Mouse (Mus musculus) testis, adult 2 months (tissue): Measurements from ENCODE around the gene Gss. TPM values are rescaled to one million over a fixed set of nuclear protein-coding genes. Genes with fewer than 3 reads are reported as not detected.

ENCODE experiments used
- H3K27ac ChIP-seq: fragments of 200-500 bp; 2 replicates; pipeline ENCODE4 v1.5.1; 2012; ENCODE audit warnings: low read depth, low read length; ENCODE audit not compliant: control insufficient read depth, insufficient read depth
- H3K27me3 ChIP-seq: fragments of 200-500 bp; 2 replicates; pipeline ENCODE4 v1.6.1; 2012; ENCODE audit warnings: mild to moderate bottlenecking, low read length, moderate library complexity; ENCODE audit not compliant: control insufficient read depth, insufficient read depth
- H3K36me3 ChIP-seq: fragments of 200-500 bp; 2 replicates; pipeline ENCODE4 v1.6.1; 2012; ENCODE audit warnings: mild to moderate bottlenecking, low read length; ENCODE audit not compliant: control insufficient read depth, insufficient read depth
- H3K4me1 ChIP-seq: fragments of 200-500 bp; 2 replicates; pipeline ENCODE4 v1.6.1; 2012; ENCODE audit warnings: low read length; ENCODE audit not compliant: control insufficient read depth, insufficient read depth
- H3K4me3 ChIP-seq: fragments of 200-500 bp; 2 replicates; pipeline ENCODE4 v1.5.1; 2012; ENCODE audit warnings: low read depth, mild to moderate bottlenecking, low read length, moderate library complexity, mixed read lengths; ENCODE audit not compliant: control insufficient read depth
- CTCF ChIP-seq: fragments of 200-500 bp; IDR thresholded peaks from 2 replicates; pipeline ENCODE4 v1.5.1; 2012; ENCODE audit warnings: low read depth, mild to moderate bottlenecking, inconsistent platforms, low read length, moderate library complexity; ENCODE audit not compliant: control insufficient read depth, insufficient read depth, insufficient replicate concordance
- POLR2A ChIP-seq: fragments of 200-500 bp; IDR thresholded peaks from 2 replicates; pipeline ENCODE4 v1.6.1; 2012; ENCODE audit warnings: low read depth, mild to moderate bottlenecking, inconsistent platforms, low read length, moderate library complexity; ENCODE audit not compliant: control insufficient read depth
- polyA plus RNA-seq: library from polyadenylated mRNA; depleted of rRNA; stranded (reverse); fragments of >200 nt; gene quantifications from 2 replicates; pipeline ENCODE4 v1.2.3, GENCODE M21; 2012

Gene Gss
- polyA plus RNA-seq, 1 experiment: 4.6 TPM

DNA sequence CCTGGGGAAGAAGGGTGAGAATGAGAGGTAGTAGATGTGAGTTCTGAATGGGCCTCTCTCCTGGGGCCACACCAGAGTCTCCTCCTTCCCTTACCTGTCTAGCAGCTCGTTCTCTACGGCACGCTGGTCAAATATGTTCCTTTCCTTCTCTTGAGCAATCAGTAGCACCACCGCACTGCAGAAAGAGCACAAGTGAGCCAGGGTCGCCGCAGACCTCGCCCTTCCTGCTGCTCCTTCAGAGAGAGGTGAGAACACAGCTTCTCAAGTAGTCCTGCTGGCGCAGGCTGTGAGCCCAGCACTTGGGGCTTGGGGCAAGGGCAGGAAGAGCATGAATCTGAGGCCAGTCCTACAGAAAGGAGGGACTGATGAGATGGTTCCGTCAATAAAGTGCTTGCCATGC, 19.6 kb downstream of the Gss start:
- Histone ChIP-seq H3K4me3 (no peak overlapping the region), H3K36me3 (no peaks in the 10 kb centered on the region), H3K4me1 (no peaks in the 10 kb centered on the region), H3K27me3 (no peaks in the 10 kb centered on the region), H3K27ac (no peak overlapping the region)
- TF ChIP-seq CTCF (no peak), POLR2A (no peak)

DNA sequence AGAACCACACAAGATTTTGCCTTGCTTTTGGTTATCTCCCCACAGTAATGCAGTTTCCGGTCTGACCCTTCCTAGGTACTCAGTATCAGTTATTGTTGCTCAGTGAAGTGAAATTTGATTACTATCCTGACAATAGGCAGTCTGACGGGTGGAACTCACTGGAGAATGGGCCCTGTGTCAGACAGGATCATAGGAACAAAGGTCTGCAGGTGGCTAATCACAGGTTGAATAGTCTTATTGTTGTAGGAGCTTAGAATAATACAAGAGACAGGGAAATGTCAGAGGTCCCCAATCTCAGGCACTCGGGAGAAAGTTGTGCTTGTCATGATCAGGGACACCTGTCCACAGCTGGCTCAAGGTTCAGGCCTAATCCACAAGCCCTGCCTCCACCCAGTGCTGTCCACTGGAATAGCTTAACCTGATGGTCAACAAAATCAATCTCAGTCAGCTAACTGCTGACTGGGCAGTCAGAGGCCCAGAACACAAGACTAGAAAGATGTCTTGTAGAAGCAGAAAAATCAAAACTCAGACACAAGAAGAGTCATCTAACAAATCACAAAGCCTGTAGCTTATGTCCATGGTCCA, 23.3 kb downstream of the Gss start:
- H3K4me3 ChIP-seq: no peak overlapping the region
- H3K27ac ChIP-seq: no peak overlapping the region
- H3K27me3 ChIP-seq: no peaks in the 10 kb centered on the region
- H3K4me1 ChIP-seq: no peaks in the 10 kb centered on the region
- H3K36me3 ChIP-seq: no peaks in the 10 kb centered on the region
- no peak for TF ChIP-seq POLR2A
- no peak for TF ChIP-seq CTCF

DNA sequence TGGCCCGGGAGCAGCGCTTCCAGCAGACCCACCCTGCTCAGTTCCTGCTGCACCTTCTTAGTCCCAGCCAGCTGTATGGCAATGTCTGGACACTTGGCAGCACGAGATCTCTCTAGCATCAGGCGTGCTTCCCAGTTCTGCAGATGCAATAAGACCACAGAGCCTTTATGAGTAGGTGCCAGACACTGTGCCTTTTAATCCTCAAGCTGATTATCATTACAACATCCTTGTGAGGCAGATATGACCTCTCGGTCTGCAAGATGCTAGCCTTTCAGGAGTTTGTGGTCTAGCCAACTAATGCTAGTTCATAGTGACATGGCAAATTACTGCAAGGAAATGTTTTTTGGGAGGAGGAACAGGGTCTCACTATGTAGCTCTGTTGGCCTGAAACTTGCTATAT, 24.9 kb downstream of the Gss start:
- Histone ChIP-seq H3K4me3 (no peak overlapping the region), H3K27ac (no peak overlapping the region), H3K4me1 (no peaks in the 10 kb centered on the region), H3K36me3 (no peaks in the 10 kb centered on the region; the same call in none of the 2 replicates), H3K27me3 (no peaks in the 10 kb centered on the region)
- no peak for TF ChIP-seq POLR2A
- no peak for TF ChIP-seq CTCF

DNA sequence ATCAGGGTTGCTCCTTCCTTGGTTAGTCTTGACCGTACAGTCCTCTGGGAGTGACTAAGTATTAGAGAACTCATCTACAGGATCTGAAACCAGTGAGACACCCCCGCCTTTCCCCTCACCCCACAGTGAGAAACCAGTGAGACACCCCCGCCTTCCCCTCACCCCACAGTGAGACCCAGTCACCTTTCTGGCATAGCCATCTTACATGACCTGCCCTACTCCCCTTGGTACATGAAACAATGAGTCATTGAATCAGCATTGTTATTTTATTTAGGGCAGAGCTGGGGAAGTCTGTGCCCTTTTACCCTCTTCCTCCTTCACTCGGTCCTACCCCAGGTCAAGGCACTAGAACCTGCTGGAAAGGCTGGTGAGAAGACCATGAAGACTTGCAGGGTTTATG, 29.7 kb downstream of the Gss start:
- Histone ChIP-seq H3K27ac (no peak overlapping the region), H3K4me1 (no peaks in the 10 kb centered on the region), H3K4me3 (no peak overlapping the region), H3K36me3 (no peaks in the 10 kb centered on the region; the same call in none of the 2 replicates), H3K27me3 (no peaks in the 10 kb centered on the region)
- TF ChIP-seq POLR2A (no peak), CTCF (no peak)

DNA sequence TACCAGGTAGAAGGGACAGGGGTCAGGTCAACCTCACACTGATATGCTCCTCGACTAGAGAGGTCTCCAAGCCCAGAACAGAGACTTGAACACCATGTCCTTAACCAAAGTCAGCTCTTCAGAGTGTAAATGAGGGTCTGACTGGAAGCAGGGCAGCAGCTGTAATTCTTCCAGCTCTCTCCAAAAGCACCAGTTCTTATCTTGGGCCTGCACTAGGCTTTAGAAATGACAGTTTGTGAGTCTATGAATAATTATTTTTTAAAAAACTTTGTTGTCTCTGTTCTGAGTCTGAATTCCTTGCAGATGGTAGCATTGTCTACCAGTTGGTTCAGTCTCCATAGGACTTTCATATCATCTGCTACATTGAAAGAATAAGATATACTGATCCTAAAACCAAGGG, 30.4 kb downstream of the Gss start:
- Histone ChIP-seq H3K27ac (no peak overlapping the region), H3K4me1 (no peaks in the 10 kb centered on the region), H3K36me3 (no peaks in the 10 kb centered on the region; the same call in none of the 2 replicates), H3K4me3 (no peak overlapping the region), H3K27me3 (no peaks in the 10 kb centered on the region)
- no peak for TF ChIP-seq CTCF
- no peak for TF ChIP-seq POLR2A

DNA sequence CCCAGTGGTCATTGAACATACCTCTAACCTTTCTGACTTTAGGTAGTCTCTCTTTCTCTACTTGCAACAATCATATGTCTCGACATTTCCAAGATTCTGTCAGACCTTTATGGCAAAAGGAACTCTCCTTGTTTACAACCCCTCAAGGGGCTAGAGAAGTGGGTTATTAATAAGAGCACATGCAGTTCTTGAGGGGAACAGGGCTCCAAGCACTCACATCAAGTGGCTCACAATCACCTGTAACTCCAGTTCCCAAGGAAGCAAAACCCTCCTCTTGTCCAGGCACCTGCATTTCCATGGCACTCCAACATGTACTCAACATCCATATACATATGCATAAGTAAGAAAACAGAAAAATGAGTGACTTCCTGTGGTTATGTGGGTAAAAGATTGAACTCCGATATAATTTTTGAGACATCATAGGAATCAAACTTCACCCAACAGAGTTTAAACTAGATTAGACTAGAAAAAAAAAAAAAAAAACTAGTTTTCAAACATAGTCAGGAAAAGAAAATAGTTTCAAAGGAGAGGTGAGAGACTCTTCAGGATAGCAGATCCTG, 38.1 kb downstream of the Gss start:
- Histone ChIP-seq H3K36me3 (peaks cover 2% of the 10 kb centered on the region), H3K4me1 (no peaks in the 10 kb centered on the region), H3K4me3 (no peak overlapping the region), H3K27ac (no peak overlapping the region), H3K27me3 (no peaks in the 10 kb centered on the region)
- TF ChIP-seq CTCF (no peak), POLR2A (no peak)

DNA sequence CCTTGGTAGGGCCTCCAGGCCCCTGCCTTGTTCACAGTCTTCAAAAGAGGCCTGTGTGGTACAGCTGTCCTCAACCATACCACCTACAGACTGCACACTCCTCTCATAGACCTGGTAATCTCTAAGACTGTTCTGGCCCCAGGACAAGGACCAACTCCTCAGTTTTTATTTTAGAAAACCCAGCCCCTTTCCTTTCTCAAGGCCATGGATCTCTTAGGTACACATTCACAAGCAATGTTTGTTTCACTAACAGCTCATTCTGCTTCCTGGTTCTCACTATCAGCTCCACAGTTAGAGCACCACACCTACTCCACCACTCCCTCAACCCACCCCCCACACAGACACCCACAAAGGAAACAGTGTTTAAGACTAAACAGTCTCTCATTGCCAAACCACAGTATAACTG, 39.7 kb downstream of the Gss start:
- Histone ChIP-seq H3K36me3 (peaks cover 2% of the 10 kb centered on the region), H3K4me3 (no peak overlapping the region), H3K27me3 (no peaks in the 10 kb centered on the region), H3K4me1 (no peaks in the 10 kb centered on the region), H3K27ac (no peak overlapping the region)
- TF ChIP-seq POLR2A (no peak), CTCF (no peak)
